Mouse (Mus musculus) ES-E14 (cell line): ENCODE results near the gene Pole2.
"Not testable (repeated sequence)": the region's sequence is repeated elsewhere in the genome, so short reads cannot be mapped to it uniquely, and the experiment has no call there.

Experiments
- HCFC1 ChIP-seq: IDR thresholded peaks from 2 replicates; pipeline ENCODE4 v1.6.1; 2012; ENCODE audit warnings: low read length, inconsistent platforms, borderline replicate concordance; ENCODE audit not compliant: insufficient read depth
- MAFK ChIP-seq: IDR thresholded peaks from 2 replicates; pipeline ENCODE4 v1.6.1; 2014; ENCODE audit warnings: mild to moderate bottlenecking, low read depth, low read length, inconsistent platforms; ENCODE audit not compliant: insufficient read depth
- ZC3H11A ChIP-seq: IDR thresholded peaks from 2 replicates; pipeline ENCODE4 v1.6.1; 2012; ENCODE audit warnings: low read depth, mild to moderate bottlenecking, inconsistent platforms, low read length, borderline replicate concordance
- ZNF384 ChIP-seq: IDR thresholded peaks from 2 replicates; pipeline ENCODE4 v1.6.1; 2012; ENCODE audit warnings: low read depth, low read length, inconsistent platforms

- TF ChIP-seq ZC3H11A, HCFC1, ZNF384, MAFK: not testable (repeated sequence)
These were observed 67.3 kb downstream of the Pole2 start for GRCm38 (mm10) chr12:69160677-69161076.
